Mouse (Mus musculus): ENCODE measurements around the gene Tyro3.

The Tyro3 gene

GRCm38 (mm10) chr2:119855310-119855850 is 57.8 kb downstream of the Tyro3 start:
- in situ Hi-C loops (cut with MboI, MseI): no loop called here

- in situ Hi-C loops (cut with MboI, MseI): no loop called here
Observed at GRCm38 (mm10) chr2:119857341-119857740, 59.8 kb downstream of the Tyro3 start.

DNA sequence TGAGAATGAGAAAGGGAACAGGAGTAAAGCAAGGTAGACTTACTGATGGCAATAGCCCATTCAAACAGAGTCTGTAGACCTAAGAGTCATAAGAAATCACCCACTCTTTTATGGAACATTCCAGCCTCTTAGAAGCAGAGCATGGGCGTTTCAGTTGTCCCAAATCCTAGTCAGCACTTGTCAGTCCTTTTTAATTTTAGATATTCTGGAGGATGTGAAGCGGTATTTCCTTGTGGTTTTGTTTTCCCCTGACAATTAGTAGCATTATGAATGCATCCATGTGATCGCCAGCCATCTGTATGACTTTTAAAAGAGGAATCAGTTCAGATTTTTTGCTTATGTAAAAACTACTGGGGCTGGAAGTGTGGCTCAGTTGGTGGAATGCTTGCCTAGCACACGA is 67.0 kb downstream of the Tyro3 start:
- in situ Hi-C loops (cut with MboI, MseI): no loop called here

All from T-helper 2 cell (primary cell).